Mouse (Mus musculus) 3T3-L1 (cell line): Measurements from ENCODE around the gene Phpt1.

ENCODE experiments used
- DNase-seq: peaks from one replicate; pipeline ENCODE4 v3.0.0-alpha.2; 2015; ENCODE audit warnings: low read depth, low spot score

Gene Phpt1

DNA sequence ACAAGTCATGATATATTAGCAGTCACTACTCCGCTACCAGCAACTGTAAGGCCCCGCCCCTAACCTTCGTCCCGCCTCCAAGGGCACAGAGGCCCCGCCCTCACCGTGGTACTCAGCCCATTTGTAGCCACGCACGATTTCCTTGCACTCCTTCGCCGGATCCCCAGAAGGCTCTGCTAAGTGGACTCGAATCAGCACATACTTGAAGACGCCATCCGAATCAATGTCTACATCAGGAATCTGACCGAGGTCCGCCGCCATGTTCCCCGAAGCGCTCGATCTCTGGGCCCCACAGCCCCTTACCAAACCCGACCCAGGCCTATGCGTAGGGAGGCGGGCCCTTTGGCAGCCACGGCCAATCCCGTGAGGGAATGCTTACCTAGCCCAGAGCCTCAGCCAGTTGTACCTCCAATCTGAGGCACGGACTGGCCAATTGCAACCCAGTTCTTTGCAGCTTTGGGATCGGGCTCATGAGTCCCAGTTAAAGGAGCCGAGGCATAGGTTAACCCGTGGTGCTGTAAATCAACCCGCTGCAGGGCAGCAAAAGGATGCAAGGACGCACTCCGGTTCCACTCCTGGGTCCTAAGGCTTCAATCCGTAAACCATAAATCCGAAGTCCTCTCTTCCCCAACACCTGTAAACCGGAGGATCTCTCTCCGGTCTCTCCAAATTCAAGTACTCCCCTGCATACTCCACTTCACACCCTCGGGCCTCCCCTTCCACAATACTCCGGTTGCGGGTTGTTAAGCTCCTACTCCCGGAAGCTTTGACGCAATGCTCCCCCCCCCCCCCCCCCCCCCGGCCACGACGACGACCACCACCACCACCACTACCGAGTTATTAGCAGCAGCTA is at the start of gene Phpt1, which contains the start of gene Mamdc4:
Phpt1 (minus strand) TSS at position 646 of the 853 bp plus-strand sequence.
Mamdc4 (minus strand) TSS at position 267 of the 853 bp plus-strand sequence.
- DNase-seq = peak; percentile 97

GRCm38 (mm10) chr2:25621229-25622200 is 46.5 kb upstream of the Phpt1 start, which contains the start of gene Tmem141:
TSS of gene Tmem141 (minus strand) at chr2:25622005.
- peak; percentile 87 for DNase-seq

DNA sequence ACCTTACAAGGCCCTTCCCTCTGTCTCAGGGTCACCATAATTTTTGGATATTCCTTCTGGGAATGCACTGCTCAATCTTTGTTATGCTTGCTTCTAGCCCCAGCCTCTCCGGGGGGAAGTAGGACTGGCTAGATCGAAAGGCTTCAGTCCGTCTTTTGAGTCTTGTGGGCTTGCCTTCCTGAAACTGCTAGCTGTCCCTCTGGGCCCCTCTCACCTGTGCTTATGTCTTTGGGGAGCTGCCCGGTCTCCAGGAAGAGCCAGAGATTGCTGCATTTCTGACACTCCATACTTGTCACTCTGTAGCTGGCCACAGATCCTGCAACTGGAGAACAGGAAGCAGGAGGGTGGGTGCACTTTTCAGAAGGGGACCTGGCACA is 45.8 kb upstream of the Phpt1 start:
- DNase-seq = no peak

GRCm38 (mm10) chr2:25620386-25620785 is 45.4 kb upstream of the Phpt1 start:
- DNase-seq = no peak

DNA sequence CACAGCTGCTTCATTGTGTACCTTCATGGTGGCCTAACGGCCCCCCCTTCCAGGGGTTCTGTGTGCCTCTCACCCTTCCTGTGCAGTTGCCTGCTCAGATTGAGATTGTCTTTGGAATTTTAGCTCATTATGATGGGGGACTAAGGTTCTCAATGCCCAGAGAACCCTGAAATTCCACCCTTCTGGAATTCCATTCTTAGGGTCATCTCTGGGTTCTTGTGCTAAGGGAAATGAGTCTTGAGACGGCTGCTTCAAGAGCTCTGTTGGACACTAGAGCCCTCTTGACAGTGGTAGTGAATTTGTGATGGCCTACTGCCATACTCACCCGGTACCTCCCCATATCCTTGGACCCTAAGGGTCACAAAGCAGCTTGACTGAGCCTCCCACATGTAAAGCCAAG is 42.6 kb upstream of the Phpt1 start, which contains the start of gene Ccdc183:
Ccdc183 (minus strand) TSS at position 101 of the 400 bp plus-strand sequence.
- no peak for DNase-seq

- DNase-seq = no peak
Observed at GRCm38 (mm10) chr2:25616398-25616797, 41.4 kb upstream of the Phpt1 start.

GRCm38 (mm10) chr2:25608671-25609070 is 33.6 kb upstream of the Phpt1 start:
- no peak for DNase-seq

DNA sequence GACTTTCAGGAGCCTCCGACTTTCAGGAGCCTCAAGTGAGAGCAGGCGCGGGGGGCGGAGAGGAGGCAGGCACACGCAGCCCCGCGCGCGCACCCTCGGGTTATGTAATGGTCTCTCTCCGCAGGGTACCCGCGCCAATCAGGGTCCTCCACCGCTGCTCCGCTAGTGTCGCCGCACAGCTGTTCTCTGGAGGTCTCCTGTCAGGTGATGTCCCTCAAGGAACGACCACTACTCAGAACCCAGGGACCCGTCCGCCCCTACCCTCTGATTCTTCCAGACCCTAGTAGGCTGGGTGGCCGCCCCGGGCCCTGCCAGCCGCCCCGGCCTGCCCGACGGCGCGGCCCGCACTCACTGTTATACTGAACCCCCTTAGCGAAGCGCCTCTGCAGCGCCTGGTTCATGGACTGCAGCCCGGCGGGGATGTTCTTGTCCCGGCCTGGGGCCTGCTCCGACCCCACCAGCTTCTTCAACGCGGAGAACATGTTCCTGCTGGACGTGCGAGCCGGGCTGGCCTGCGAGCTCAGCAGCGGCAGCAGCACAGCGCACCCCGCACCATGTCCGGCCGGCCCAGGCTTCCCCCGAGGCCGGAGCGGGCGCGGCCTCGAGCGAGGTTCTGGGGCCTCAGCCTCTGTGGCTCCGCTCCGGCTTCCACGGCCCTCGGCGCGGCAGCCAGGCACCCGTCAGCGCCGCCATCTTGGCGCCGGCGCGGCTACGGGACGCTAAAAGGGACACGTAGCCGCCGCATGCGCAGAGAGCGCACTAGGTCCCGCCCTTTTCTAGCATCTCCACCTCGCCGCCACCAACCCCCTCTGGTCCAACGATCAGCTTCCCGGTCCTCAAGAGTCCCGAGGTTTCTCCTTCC is 33.0 kb upstream of the Phpt1 start, which contains the start of gene Rabl6:
Rabl6 (minus strand) TSS at position 761 of the 862 bp plus-strand sequence.
- DNase-seq = peak; percentile 89

DNA sequence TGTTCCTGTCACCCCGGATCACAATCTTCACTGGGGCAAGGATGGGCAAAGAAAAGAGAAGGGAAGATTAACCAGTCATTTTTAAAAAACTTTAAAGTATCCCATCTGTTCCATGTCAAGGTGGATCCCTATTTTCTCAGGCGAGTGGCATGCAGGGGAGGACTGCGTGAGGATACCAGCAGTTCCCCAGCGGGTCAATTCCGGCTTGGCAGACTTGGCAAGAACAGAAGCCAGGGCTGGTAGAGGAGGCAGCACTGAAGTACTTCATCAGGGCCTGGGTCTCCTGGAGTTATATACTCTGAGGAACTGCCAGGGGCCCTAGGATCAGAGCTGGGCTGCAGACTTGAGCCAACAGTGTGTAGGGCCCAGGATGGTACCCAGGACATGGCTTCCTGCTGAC is 27.5 kb upstream of the Phpt1 start:
- DNase-seq = no peak

DNA sequence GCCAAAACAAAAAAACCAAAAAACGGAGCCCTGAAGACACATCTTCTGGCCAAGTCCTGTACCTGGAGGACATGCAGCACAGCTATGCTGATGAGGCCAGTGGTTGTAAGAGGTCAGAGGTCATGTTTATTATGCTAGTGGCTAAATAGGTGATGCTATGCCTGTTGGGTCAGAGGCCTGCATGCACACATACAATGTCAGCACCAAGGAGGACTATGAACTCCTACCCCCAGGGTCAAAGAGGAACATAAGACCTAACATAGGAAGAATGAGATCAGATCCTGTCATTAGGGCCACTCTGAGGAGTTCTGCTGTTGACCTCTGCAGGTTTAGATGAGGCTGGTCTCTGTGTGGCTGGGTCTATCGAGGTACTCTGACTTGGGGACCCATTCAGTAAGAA is 25.0 kb upstream of the Phpt1 start:
- no peak for DNase-seq

DNA sequence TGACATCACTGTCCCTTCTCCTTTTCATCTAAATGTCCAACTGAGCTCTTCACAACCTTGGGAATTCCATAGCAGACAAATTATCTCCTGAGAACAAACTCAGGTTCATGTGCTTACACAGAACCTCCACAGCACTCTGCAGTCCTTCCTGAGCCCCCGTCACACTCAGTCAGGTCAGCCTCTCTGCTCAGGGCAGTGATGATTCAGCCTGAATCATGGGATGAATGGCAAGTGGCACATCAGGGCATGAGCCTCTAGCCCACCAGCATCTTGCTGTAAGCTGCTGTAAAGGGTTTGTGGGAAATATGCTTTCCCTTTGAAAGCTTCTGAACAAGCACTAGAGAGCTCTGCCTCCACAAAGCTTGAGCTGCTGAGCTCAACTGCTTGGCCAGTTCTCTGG is 23.7 kb upstream of the Phpt1 start:
- peak; percentile 59 for DNase-seq

GRCm38 (mm10) chr2:25596765-25597510 is 21.9 kb upstream of the Phpt1 start:
- no peak for DNase-seq

GRCm38 (mm10) chr2:25591863-25592262 is 16.8 kb upstream of the Phpt1 start:
- peak; percentile 41 for DNase-seq

DNA sequence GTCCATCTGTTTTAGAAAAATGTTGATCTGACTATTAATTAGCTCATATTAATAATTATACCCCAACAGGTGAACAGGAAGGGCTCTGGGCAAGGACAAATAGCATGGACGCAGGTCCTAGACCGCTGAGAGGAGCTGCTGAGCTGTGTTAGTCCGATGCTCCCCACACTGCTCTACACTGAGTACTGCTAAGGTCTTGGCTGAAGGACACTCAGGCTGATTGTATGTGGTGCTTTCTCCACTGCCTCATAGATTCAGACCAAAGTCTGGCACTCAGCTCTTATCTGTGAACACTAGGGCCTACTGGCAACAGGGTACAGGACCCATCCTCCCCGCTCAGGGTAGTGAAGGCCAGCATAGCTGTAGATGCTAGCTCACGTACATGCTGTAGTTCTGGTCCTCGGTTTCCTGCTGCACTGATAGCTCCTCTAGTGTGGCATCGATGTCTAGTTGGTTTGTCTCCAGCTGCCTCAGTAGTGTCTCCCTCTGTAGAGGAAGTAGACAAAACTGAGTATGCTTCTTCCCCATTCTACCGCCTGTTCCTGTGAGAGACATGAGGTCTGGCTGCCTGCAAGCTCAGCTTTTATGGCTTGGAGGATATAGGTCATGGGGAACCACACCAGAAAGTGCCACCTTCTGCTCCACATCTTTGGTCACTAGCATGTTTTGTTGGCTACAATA is 13.3 kb upstream of the Phpt1 start:
- no peak for DNase-seq

- no peak for DNase-seq
Observed at GRCm38 (mm10) chr2:25587290-25587689, 12.3 kb upstream of the Phpt1 start.

DNA sequence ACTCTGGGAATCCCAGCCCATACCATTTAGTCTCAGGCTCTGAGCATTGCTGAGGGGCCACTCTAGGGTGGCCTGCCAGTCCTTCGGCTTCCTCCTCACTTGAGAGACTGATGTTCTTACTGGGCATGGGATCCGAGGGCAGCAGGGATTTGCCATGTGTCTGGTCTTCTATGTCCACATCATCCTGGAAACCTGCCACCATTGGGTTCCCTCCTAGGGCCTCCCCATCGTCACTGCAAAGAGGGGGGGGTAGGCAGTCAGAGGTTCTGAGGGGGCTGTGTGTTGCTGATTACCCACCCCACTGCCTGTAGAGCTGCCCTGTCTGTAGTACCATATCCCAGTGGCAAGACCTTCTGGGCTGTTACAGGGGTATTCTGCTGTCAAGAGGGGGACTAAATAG is 10.6 kb upstream of the Phpt1 start:
- DNase-seq = no peak

DNA sequence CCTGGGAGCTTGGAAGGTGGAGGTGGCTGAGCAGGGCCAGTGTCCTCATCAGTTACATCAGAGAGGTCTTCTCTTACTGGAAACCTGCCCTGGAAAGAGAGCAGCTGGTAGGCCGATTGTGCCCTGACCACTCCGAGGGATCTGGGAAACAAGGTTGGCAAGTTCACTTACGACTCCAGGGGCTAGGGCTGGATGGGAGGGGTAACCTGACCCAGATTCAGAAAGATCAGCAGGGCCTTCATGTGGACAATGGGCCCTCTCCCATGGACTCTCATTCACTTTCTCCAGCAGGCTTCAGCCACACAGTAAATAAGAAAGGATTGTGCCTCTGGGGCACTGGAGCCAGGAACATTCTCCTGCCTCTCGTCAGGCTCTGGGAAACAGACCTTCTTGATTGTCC is 9.8 kb upstream of the Phpt1 start:
- no peak for DNase-seq

DNA sequence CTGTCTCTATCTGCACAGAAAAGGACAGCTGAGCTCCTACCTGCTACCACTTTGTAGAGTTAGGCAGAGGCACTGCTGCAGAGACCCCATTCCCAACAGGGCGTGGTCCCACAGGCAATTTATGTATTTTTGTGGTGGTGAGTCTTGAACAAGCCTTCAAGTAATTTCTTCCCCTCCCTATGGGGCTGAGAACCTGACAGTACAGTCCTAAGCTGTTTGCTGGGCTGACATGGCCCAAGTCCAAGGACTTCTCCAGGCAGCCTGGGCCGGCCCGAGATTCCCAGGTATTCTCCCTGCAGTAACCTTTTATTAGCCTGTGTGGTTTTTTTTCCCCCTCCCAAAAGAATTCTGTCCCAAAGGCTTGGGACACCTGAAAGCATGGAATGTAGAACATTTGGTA is 9.1 kb upstream of the Phpt1 start:
- no peak for DNase-seq

DNA sequence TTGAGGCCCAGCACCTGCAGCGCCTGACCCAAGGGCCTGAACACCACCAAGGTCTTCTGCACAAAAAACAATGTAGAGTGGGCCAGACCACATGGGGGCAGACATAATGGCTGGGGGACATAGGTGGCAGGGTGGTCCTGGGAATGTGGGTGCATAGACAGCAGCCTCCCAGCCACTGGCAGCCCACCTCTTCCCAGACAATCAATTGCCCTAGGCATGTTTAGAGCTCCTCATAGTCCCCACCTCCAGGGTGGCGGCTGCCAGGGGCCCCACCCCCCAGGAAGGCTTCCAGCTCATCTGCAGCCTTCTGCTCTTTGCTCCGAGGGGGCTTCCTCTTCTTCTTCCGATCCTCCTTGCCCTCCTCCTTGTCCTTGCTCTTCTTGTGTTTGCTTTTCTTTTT is 8.5 kb upstream of the Phpt1 start:
- DNase-seq = no peak

GRCm38 (mm10) chr2:25583120-25583481 is 8.1 kb upstream of the Phpt1 start:
- DNase-seq = no peak
